Mouse (Mus musculus): ENCODE results near the gene Add2. TPM values are rescaled to one million over a fixed set of nuclear protein-coding genes. Genes with fewer than 3 reads are reported as not detected.
A peak's percentile ranks its signal among the peaks of the same experiment; 100 is the strongest.

The Add2 gene
- polyA plus RNA-seq, 1 experiment from 2014 or later: 9.4 TPM

GRCm38 (mm10) chr6:86148518-86148917, 120.0 kb downstream of the Add2 start:
- Histone ChIP-seq H3K4me1 (no peaks in the 10 kb centered on the region), H3K27me3 (no peaks in the 10 kb centered on the region), H3K27ac (no peak overlapping the region), H3K9ac (no peak overlapping the region), H3K4me2 (no peak overlapping the region), H3K36me3 (no peaks in the 10 kb centered on the region), H3K4me3 (no peak overlapping the region), H3K9me3 (peaks cover 4% of the 10 kb centered on the region; the same call in 1 of the 2 replicates)
- 60% methylated on average over 4 of the region's 4 CpGs for WGBS
- no peak for ATAC-seq (ENCODE audit: insufficient number of reproducible peaks, insufficient read depth, low FRiP score, low TSS enrichment, low read depth)

- no peak for ATAC-seq (ENCODE audit: insufficient number of reproducible peaks, insufficient read depth, low FRiP score, low TSS enrichment, low read depth)
- H3K36me3 ChIP-seq: no peaks in the 10 kb centered on the region
Measured at GRCm38 (mm10) chr6:86149001-86149400, 120.5 kb downstream of the Add2 start.

GRCm38 (mm10) chr6:86152676-86153075, 124.2 kb downstream of the Add2 start:
- no peaks in the 10 kb centered on the region for H3K9me3 ChIP-seq
- no peaks in the 10 kb centered on the region for H3K36me3 ChIP-seq
- no peak for ATAC-seq (ENCODE audit: insufficient number of reproducible peaks, insufficient read depth, low FRiP score, low TSS enrichment, low read depth)
- H3K4me1 ChIP-seq: peaks cover 9% of the 10 kb centered on the region
- no peak overlapping the region for H3K27ac ChIP-seq
- no peak overlapping the region for H3K4me2 ChIP-seq
- peaks cover 5% of the 10 kb centered on the region; the same call in 1 of the 2 replicates for H3K27me3 ChIP-seq
- H3K4me3 ChIP-seq: no peak overlapping the region
- H3K9ac ChIP-seq: no peak overlapping the region
- WGBS: 90% methylated on average over 7 of the region's 7 CpGs

More at GRCm38 (mm10) chr6:86149001-86149400, 120.5 kb downstream of the Add2 start:
- Histone ChIP-seq H3K4me1 (no peaks in the 10 kb centered on the region), H3K27ac (no peak overlapping the region), H3K9me3 (peaks cover 4% of the 10 kb centered on the region; the same call in 1 of the 2 replicates), H3K27me3 (no peaks in the 10 kb centered on the region), H3K4me2 (no peak overlapping the region), H3K9ac (no peak overlapping the region), H3K4me3 (no peak overlapping the region)
- WGBS: 36% methylated on average over 4 of the region's 4 CpGs

GRCm38 (mm10) chr6:86153436-86153990, 125.0 kb downstream of the Add2 start:
- no peaks in the 10 kb centered on the region for H3K9me3 ChIP-seq
- no peak overlapping the region for H3K4me2 ChIP-seq
- ATAC-seq (ENCODE audit: insufficient number of reproducible peaks, insufficient read depth, low FRiP score, low TSS enrichment, low read depth): no peak
- WGBS: 55% methylated on average over 8 of the region's 8 CpGs
- peaks cover 10% of the 10 kb centered on the region for H3K4me1 ChIP-seq
- H3K27ac ChIP-seq: no peak overlapping the region
- peaks cover 5% of the 10 kb centered on the region; the same call in 1 of the 2 replicates for H3K27me3 ChIP-seq
- no peak overlapping the region for H3K4me3 ChIP-seq
- H3K36me3 ChIP-seq: no peaks in the 10 kb centered on the region
- H3K9ac ChIP-seq: no peak overlapping the region

GRCm38 (mm10) chr6:86154006-86154405, 125.5 kb downstream of the Add2 start:
- H3K4me3 ChIP-seq: no peak overlapping the region
- 74% methylated on average over 5 of the region's 5 CpGs for WGBS
- H3K9me3 ChIP-seq: no peaks in the 10 kb centered on the region
- H3K9ac ChIP-seq: no peak overlapping the region
- no peak overlapping the region for H3K27ac ChIP-seq
- ATAC-seq (ENCODE audit: insufficient number of reproducible peaks, insufficient read depth, low FRiP score, low TSS enrichment, low read depth): no peak
- no peak overlapping the region for H3K4me2 ChIP-seq
- peaks cover 10% of the 10 kb centered on the region for H3K4me1 ChIP-seq
- H3K27me3 ChIP-seq: peaks cover 5% of the 10 kb centered on the region; the same call in 1 of the 2 replicates
- no peaks in the 10 kb centered on the region for H3K36me3 ChIP-seq

- Histone ChIP-seq H3K9ac (no peak overlapping the region), H3K27ac (no peak overlapping the region), H3K9me3 (no peaks in the 10 kb centered on the region), H3K4me3 (no peak overlapping the region), H3K4me2 (no peak overlapping the region), H3K27me3 (peaks cover 5% of the 10 kb centered on the region; the same call in 1 of the 2 replicates), H3K4me1 (peaks cover 10% of the 10 kb centered on the region), H3K36me3 (no peaks in the 10 kb centered on the region)
- WGBS: 75% methylated on average over 2 of the region's 2 CpGs
- no peak for ATAC-seq (ENCODE audit: insufficient number of reproducible peaks, insufficient read depth, low FRiP score, low TSS enrichment, low read depth)
Measured at GRCm38 (mm10) chr6:86154481-86154880, 126.0 kb downstream of the Add2 start.

DNA sequence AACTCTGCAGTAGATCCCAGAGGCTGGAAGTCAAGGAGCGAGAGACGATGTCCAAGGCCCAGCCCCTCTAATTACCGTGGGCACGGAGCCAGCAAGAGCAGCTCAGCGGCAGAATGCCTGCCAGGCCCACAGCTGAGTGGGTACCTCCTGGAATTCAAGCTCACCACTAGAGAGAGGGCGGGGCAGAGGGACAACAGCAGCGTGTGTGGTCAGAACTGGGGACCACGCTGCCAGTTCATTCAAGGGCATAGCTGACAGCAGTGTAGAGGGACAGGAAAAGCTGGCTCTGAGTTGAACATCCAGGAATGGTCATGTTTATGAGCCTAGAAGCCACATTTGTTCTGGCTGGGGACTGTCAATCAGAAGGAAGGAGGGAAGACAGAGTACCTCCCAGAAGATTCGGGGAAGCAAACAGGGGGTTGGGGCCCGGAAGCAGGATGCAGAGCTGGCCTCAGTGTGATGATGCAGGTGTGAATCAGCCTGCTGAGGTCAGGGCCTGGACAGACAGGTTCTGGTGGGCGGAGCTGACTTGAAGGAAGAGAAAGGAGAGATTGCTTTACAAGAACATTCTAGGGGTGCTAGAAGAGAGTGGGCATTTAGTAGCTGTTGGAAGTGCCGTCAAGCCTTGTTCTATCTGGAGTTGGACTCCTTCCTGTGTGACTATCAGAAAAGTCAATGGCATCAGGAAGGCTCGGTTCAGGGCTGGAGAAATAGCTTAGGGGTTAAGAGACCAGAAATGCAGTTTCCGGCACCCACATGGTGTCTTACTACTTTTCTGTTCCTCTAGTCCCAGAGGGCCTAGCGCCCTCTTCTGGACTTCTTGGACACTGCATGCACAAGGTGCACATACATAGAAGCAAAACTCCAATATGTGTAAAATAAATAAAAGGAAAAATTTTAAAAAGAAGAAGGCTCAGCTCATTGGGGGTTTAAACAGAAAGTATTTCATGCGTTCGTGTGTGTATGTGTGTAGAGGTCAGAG, 129.1 kb downstream of the Add2 start:
- Histone ChIP-seq H3K36me3 (no peaks in the 10 kb centered on the region), H3K4me3 (no peak overlapping the region), H3K27ac (no peak overlapping the region), H3K4me2 (peak overlapping the region; percentile 16), H3K9ac (no peak overlapping the region), H3K4me1 (peaks cover 10% of the 10 kb centered on the region), H3K27me3 (peaks cover 5% of the 10 kb centered on the region; the same call in 1 of the 2 replicates), H3K9me3 (no peaks in the 10 kb centered on the region)
- peak; percentile 71; the same call in 1 of the 2 replicates for ATAC-seq (ENCODE audit: insufficient number of reproducible peaks, insufficient read depth, low FRiP score, low TSS enrichment, low read depth)
- WGBS: 60% methylated on average over 17 of the region's 17 CpGs

GRCm38 (mm10) chr6:86160878-86161277, 132.4 kb downstream of the Add2 start:
- H3K9ac ChIP-seq: no peak overlapping the region
- H3K4me2 ChIP-seq: no peak overlapping the region
- H3K27me3 ChIP-seq: no peaks in the 10 kb centered on the region
- no peaks in the 10 kb centered on the region for H3K36me3 ChIP-seq
- no peak for ATAC-seq (ENCODE audit: insufficient number of reproducible peaks, insufficient read depth, low FRiP score, low TSS enrichment, low read depth)
- 50% methylated on average over 3 of the region's 3 CpGs for WGBS
- H3K27ac ChIP-seq: no peak overlapping the region
- no peak overlapping the region for H3K4me3 ChIP-seq
- peaks cover 10% of the 10 kb centered on the region for H3K4me1 ChIP-seq
- H3K9me3 ChIP-seq: no peaks in the 10 kb centered on the region

- Histone ChIP-seq H3K9me3 (no peaks in the 10 kb centered on the region), H3K27ac (no peak overlapping the region), H3K4me3 (no peak overlapping the region), H3K4me2 (no peak overlapping the region), H3K9ac (no peak overlapping the region), H3K36me3 (no peaks in the 10 kb centered on the region), H3K4me1 (peaks cover 10% of the 10 kb centered on the region), H3K27me3 (no peaks in the 10 kb centered on the region)
- 64% methylated on average over 7 of the region's 7 CpGs for WGBS
- ATAC-seq (ENCODE audit: insufficient number of reproducible peaks, insufficient read depth, low FRiP score, low TSS enrichment, low read depth): no peak
Measured at GRCm38 (mm10) chr6:86161586-86161985, 133.1 kb downstream of the Add2 start.

DNA sequence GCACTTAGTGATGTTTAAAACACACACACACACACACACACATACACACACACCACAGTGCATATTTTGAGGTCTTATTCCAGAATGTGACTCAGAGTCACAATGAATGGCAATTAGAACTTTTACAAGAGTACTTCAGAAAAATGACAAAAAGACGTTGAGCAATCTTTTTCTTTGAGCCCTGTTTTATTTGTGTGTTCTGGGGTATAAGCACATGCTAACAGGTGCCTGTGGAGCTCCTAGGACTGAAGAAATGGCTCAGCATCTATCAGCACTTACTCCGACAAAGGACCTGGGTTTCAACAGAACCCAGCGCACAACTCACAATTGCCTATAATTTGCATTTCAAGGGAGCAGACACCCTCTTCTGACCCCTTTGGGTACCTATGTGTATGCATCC, 135.5 kb downstream of the Add2 start:
- WGBS: 60% methylated on average over 3 of the region's 3 CpGs
- H3K36me3 ChIP-seq: no peaks in the 10 kb centered on the region
- peaks cover 10% of the 10 kb centered on the region for H3K4me1 ChIP-seq
- no peak overlapping the region for H3K27ac ChIP-seq
- no peak for ATAC-seq (ENCODE audit: insufficient number of reproducible peaks, insufficient read depth, low FRiP score, low TSS enrichment, low read depth)
- H3K27me3 ChIP-seq: no peaks in the 10 kb centered on the region
- H3K4me2 ChIP-seq: no peak overlapping the region
- no peak overlapping the region for H3K4me3 ChIP-seq
- H3K9ac ChIP-seq: no peak overlapping the region
- no peaks in the 10 kb centered on the region for H3K9me3 ChIP-seq

- Histone ChIP-seq H3K4me2 (no peak overlapping the region), H3K27ac (no peak overlapping the region), H3K27me3 (no peaks in the 10 kb centered on the region), H3K9me3 (no peaks in the 10 kb centered on the region), H3K4me1 (peaks cover 13% of the 10 kb centered on the region), H3K4me3 (no peak overlapping the region), H3K36me3 (no peaks in the 10 kb centered on the region), H3K9ac (no peak overlapping the region)
- ATAC-seq (ENCODE audit: insufficient number of reproducible peaks, insufficient read depth, low FRiP score, low TSS enrichment, low read depth): no peak
- WGBS: 78% methylated on average over 9 of the region's 9 CpGs
Measured at GRCm38 (mm10) chr6:86166426-86166825, 137.9 kb downstream of the Add2 start.

DNA sequence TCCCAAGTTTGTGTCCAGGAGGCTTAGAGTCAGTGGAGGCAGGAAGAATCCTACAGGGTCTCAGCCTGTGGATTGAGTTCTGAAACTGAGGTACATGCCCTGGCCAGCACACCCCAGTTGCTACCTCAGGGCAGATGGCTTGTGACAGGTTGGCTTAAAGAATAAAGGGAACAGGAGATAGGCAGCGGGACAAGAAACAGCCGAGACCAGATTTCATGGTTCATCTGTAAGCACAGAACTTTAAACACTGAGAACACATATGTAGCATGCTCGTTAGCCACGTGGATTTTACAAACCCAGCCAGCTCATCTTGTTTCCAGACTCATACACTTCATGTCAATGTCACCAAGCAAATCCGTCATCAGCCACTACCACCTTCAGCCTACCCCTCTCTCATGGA, 139.4 kb downstream of the Add2 start:
- Histone ChIP-seq H3K9ac (no peak overlapping the region), H3K27me3 (no peaks in the 10 kb centered on the region), H3K27ac (no peak overlapping the region), H3K9me3 (no peaks in the 10 kb centered on the region), H3K4me3 (no peak overlapping the region), H3K4me1 (peaks cover 13% of the 10 kb centered on the region), H3K4me2 (no peak overlapping the region), H3K36me3 (no peaks in the 10 kb centered on the region)
- ATAC-seq (ENCODE audit: insufficient number of reproducible peaks, insufficient read depth, low FRiP score, low TSS enrichment, low read depth): no peak
- 40% methylated on average over 5 of the region's 5 CpGs for WGBS
